ENCODE assay signal across 20 mouse cellular contexts in the genomic region with DNA sequence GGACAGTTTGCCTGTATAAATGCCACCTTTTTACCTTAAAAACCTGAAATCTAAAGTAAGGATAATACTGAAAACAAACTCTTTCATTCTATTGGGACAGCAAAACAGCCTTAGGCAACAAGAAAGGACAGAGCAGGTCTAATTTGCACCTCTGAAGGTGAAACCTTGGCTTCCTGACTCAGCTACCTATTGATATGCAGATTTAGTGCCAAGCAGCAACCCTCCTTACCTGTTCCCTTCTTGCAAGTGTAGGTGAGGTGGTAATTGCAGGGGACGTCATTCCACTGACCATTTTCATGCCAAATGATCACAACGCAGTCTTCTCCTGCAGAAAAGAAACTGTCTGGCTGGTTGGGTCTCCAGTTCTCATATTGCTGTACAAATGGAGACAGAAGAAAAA.
"Had no signal": no experiment of that assay in that cellular context is flagged by ENCODE, and none has a peak within 500 bp of the region (broad histone marks: within the 10 kb centered on the region; RNA-seq: fewer than 3 reads in every experiment).

No protein-coding gene starts in this region.

- H3K4me2 ChIP-seq: lung, embryonic 15.5 days; midbrain, embryonic 12.5 days; neural tube, embryonic 13.5 days; neural tube, embryonic 15.5 days had no signal

- H3K4me3 ChIP-seq: lung, embryonic 15.5 days; midbrain, embryonic 10.5 days; midbrain, embryonic 12.5 days; myocyte; neural tube, embryonic 13.5 days; neural tube, embryonic 15.5 days had no signal

- H3K9me3 ChIP-seq: lung, embryonic 15.5 days; midbrain, embryonic 10.5 days; midbrain, embryonic 12.5 days; neural tube, embryonic 13.5 days; neural tube, embryonic 15.5 days had no signal

- DNase-seq: liver, postnatal 0 days; lung, adult 2 months; lung, postnatal 10 days; lung, postnatal 4 days; midbrain, embryonic 14.5 days; retina, postnatal 1 day; right cerebral cortex, adult 18-20 months; right cerebral cortex, postnatal 25 days; right cerebral cortex, postnatal 4 days; spleen, adult 18-20 months; thymus, adult 2 months; thymus, postnatal 25 days; thymus, postnatal 4 days had no signal

- H3K9ac ChIP-seq: liver, postnatal 0 days; lung, embryonic 15.5 days; midbrain, embryonic 12.5 days; neural tube, embryonic 13.5 days; neural tube, embryonic 15.5 days had no signal

- H3K27me3 ChIP-seq: lung, embryonic 15.5 days; midbrain, embryonic 12.5 days; neural tube, embryonic 13.5 days; neural tube, embryonic 15.5 days had no signal

- ATAC-seq: liver, postnatal 0 days; midbrain, embryonic 16.5 days had no signal

- H3K27ac ChIP-seq: lung, embryonic 15.5 days; midbrain, embryonic 10.5 days; midbrain, embryonic 12.5 days; neural tube, embryonic 13.5 days; neural tube, embryonic 15.5 days had no signal

- H3K4me1 ChIP-seq: lung, embryonic 15.5 days; midbrain, embryonic 10.5 days; midbrain, embryonic 12.5 days; neural tube, embryonic 13.5 days; neural tube, embryonic 15.5 days had no signal
